Mouse (Mus musculus) fibroblast of lung, adult 2 months (primary cell): Measurements from ENCODE around the gene Chn1.

Experiments
- DNase-seq: peaks from one replicate; pipeline ENCODE4 v3.0.0-alpha.2; 2011; ENCODE audit warnings: low read depth

Gene Chn1

GRCm38 (mm10) chr2:73591246-73591645 lies 183.9 kb downstream of the Chn1 start:
- no peak for DNase-seq

- DNase-seq: no peak
Observed at GRCm38 (mm10) chr2:73590106-73590505, 185.0 kb downstream of the Chn1 start.

- DNase-seq: peak; percentile 27
Observed at GRCm38 (mm10) chr2:73588951-73589350, 186.2 kb downstream of the Chn1 start.

GRCm38 (mm10) chr2:73587109-73587506 lies 188.0 kb downstream of the Chn1 start:
- no peak for DNase-seq

- DNase-seq: no peak
Observed at GRCm38 (mm10) chr2:73586392-73587108, 188.6 kb downstream of the Chn1 start.

- peak; percentile 27 for DNase-seq
Observed at GRCm38 (mm10) chr2:73585347-73585831, 189.8 kb downstream of the Chn1 start.

GRCm38 (mm10) chr2:73584645-73585346 lies 190.3 kb downstream of the Chn1 start:
- DNase-seq: peak; percentile 40

- no peak for DNase-seq
Observed at GRCm38 (mm10) chr2:73580720-73581119, 194.4 kb downstream of the Chn1 start.

GRCm38 (mm10) chr2:73580166-73580565 lies 195.0 kb downstream of the Chn1 start, which contains the start of gene Chrna1:
TSS of gene Chrna1 (minus strand) at chr2:73580338.
- no peak for DNase-seq

- DNase-seq: no peak
Observed at GRCm38 (mm10) chr2:73579168-73579567, 196.0 kb downstream of the Chn1 start.

- DNase-seq: no peak
Observed at GRCm38 (mm10) chr2:73574418-73574817, 200.7 kb downstream of the Chn1 start.

- no peak for DNase-seq
Observed at GRCm38 (mm10) chr2:73573556-73573955, 201.6 kb downstream of the Chn1 start.

- DNase-seq: no peak
Observed at GRCm38 (mm10) chr2:73572539-73573372, 202.4 kb downstream of the Chn1 start.

GRCm38 (mm10) chr2:73571901-73572300 lies 203.2 kb downstream of the Chn1 start:
- no peak for DNase-seq

GRCm38 (mm10) chr2:73571304-73571703 lies 203.8 kb downstream of the Chn1 start:
- no peak for DNase-seq

- peak; percentile 31 for DNase-seq
Observed at GRCm38 (mm10) chr2:73566989-73567605, 208.0 kb downstream of the Chn1 start.

GRCm38 (mm10) chr2:73566162-73566561 lies 209.0 kb downstream of the Chn1 start:
- no peak for DNase-seq

GRCm38 (mm10) chr2:73563690-73564089 lies 211.5 kb downstream of the Chn1 start:
- no peak for DNase-seq

GRCm38 (mm10) chr2:73562656-73563055 lies 212.5 kb downstream of the Chn1 start:
- DNase-seq: no peak

- DNase-seq: no peak
Observed at GRCm38 (mm10) chr2:73561665-73562063, 213.5 kb downstream of the Chn1 start.

GRCm38 (mm10) chr2:73560899-73561664 lies 214.1 kb downstream of the Chn1 start:
- DNase-seq: no peak
